8 mouse cellular contexts compared by ENCODE assay signal in the genomic region with DNA sequence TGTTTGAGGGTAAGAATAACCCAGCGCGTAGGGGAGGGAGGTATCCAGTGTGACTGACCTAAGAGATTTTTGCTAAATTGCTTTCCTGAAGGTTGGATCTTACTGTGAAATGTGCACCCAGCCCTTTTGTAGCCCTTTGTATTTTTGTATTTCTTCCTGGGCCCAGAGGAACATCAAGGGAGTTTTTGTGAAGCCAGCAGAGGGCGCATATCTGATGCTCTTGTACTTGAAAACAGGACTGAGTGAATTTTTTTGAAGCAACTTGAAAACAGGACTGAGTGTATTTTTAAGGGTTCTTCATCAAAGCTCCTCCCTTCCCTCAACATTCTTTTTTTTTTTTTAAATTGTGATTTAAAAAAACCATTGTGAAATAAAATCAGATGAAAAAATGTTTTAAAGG.
DNase-seq lines count a peak whose midpoint lies in the region; ATAC-seq and TF ChIP-seq lines count a peak whose summit lies in the region.
"Had no signal": no experiment of that assay in that cellular context is flagged by ENCODE, and none has a peak within 500 bp of the region (broad histone marks: within the 10 kb centered on the region; RNA-seq: fewer than 3 reads in every experiment).

No protein-coding gene starts in this region.

- no peak overlapping the region for H3K4me3 ChIP-seq in kidney, adult 2 months (ENCODE audit: insufficient read depth, low read depth, low read length)
- H3K4me3 ChIP-seq in kidney, embryonic 15.5 days (replicated peaks) = no peak overlapping the region
- H3K4me3 ChIP-seq in hindbrain, embryonic 14.5 days (replicated peaks; ENCODE audit: low read length) = no peak overlapping the region
- H3K4me3 ChIP-seq: myocyte had no signal

- no peak overlapping the region for H3K9ac ChIP-seq in kidney, embryonic 15.5 days
- no peak overlapping the region for H3K9ac ChIP-seq in hindbrain, embryonic 14.5 days

- peak; percentile 27; the same call in 1 of the 2 replicates for TF ChIP-seq CTCF in kidney, adult 2 months (conservative IDR thresholded peaks at IDR 0.05; ENCODE audit: insufficient read depth, insufficient read length, low read depth, low read length)

- peaks cover 18% of the 10 kb centered on the region for H3K4me1 ChIP-seq in kidney, adult 2 months (ENCODE audit: control insufficient read depth, insufficient read depth, low read length)
- H3K4me1 ChIP-seq in kidney, embryonic 15.5 days = peaks cover 36% of the 10 kb centered on the region
- peaks cover 30% of the 10 kb centered on the region for H3K4me1 ChIP-seq in hindbrain, embryonic 14.5 days (replicated peaks; ENCODE audit: control insufficient read depth, insufficient read depth, low read length)

- no peak for ATAC-seq in kidney, embryonic 15.5 days (replicated peaks; ENCODE audit: low FRiP score)
- no peak for ATAC-seq in hindbrain, embryonic 14.5 days (ENCODE audit: low FRiP score)

- H3K36me3 ChIP-seq in kidney, adult 2 months (ENCODE audit: control insufficient read depth, insufficient read depth, low read length) = no peaks in the 10 kb centered on the region
- H3K36me3 ChIP-seq in kidney, embryonic 15.5 days = no peaks in the 10 kb centered on the region
- H3K36me3 ChIP-seq in hindbrain, embryonic 14.5 days (replicated peaks; ENCODE audit: control insufficient read depth, insufficient read depth) = no peaks in the 10 kb centered on the region

- H3K4me2 ChIP-seq in kidney, embryonic 15.5 days = no peak overlapping the region
- H3K4me2 ChIP-seq in hindbrain, embryonic 14.5 days (replicated peaks) = no peak overlapping the region

- 86% methylated on average over 3 of the region's 3 CpGs for WGBS in kidney, adult 2 months
- WGBS in kidney, embryonic 15.5 days = 80% methylated on average over 3 of the region's 3 CpGs
- 86% methylated on average over 3 of the region's 3 CpGs for WGBS in hindbrain, embryonic 14.5 days

- no peak overlapping the region for H3K27ac ChIP-seq in kidney, adult 2 months (ENCODE audit: insufficient read depth, low read depth, low read length)
- H3K27ac ChIP-seq in kidney, embryonic 15.5 days = no peak overlapping the region
- no peak overlapping the region for H3K27ac ChIP-seq in hindbrain, embryonic 14.5 days

- no peak for TF ChIP-seq POLR2A in kidney, adult 2 months (IDR thresholded peaks at IDR 0.05; ENCODE audit: low read depth, low read length)

- H3K9me3 ChIP-seq in kidney, embryonic 15.5 days (replicated peaks) = no peaks in the 10 kb centered on the region
- no peaks in the 10 kb centered on the region for H3K9me3 ChIP-seq in hindbrain, embryonic 14.5 days (ENCODE audit: control insufficient read depth, low read length)

- peak; percentile 57 for DNase-seq in kidney, adult 2 months
- DNase-seq in B cell, adult 2 months = peak; percentile 34 to 36
- DNase-seq in NIH3T3 (ENCODE audit: low read depth) = peak; percentile 59
- peak; percentile 46 to 83 for DNase-seq in kidney, postnatal 36 days
- no peak for DNase-seq in ovary, postnatal 36 days (ENCODE audit: low spot score)
- no peak for DNase-seq in hindbrain, embryonic 14.5 days (ENCODE audit: low spot score)

- H3K27me3 ChIP-seq in kidney, adult 2 months (replicated peaks; ENCODE audit: control insufficient read depth, insufficient read depth, low read length) = no peaks in the 10 kb centered on the region
- no peaks in the 10 kb centered on the region for H3K27me3 ChIP-seq in kidney, embryonic 15.5 days
- H3K27me3 ChIP-seq in hindbrain, embryonic 14.5 days (ENCODE audit: control insufficient read depth, insufficient read depth, low read length) = no peaks in the 10 kb centered on the region

Comparison
In these comparisons a context has a peak if more than half of its experiments do, and no peak if none do; other contexts are left out.
1. DNase-seq: peak in kidney, adult 2 months (single experiment), B cell, adult 2 months (2 of 2), NIH3T3 (single experiment) and kidney, postnatal 36 days (2 of 2); none in ovary, postnatal 36 days (single experiment) and hindbrain, embryonic 14.5 days (single experiment).